Mouse (Mus musculus) cortical plate, adult 2 months (tissue): ENCODE data around the gene Stox1.

Experiments
- CTCF ChIP-seq: fragments of 200-500 bp; IDR thresholded peaks from 2 replicates; pipeline ENCODE4 v1.5.1; 2011; ENCODE audit warnings: mild to moderate bottlenecking, control low read depth, low read length; ENCODE audit not compliant: insufficient read depth; ENCODE audit errors: extremely low read depth
- POLR2A ChIP-seq: fragments of 200-500 bp; IDR thresholded peaks from 2 replicates; pipeline ENCODE4 v1.6.1; 2011; ENCODE audit warnings: mild to moderate bottlenecking, low read length, control low read depth; ENCODE audit not compliant: insufficient read depth; ENCODE audit errors: extremely low read depth

- TF ChIP-seq CTCF (no peak), POLR2A (no peak)
These were observed 60.9 kb downstream of the Stox1 start for GRCm38 (mm10) chr10:62664963-62665590.
